Mouse (Mus musculus) megakaryocyte, embryonic 14.5 days (primary cell): ENCODE results near the gene Tshz2. TPM values are rescaled to one million over a fixed set of nuclear protein-coding genes. Genes with fewer than 3 reads are reported as not detected.

Experiments used
- H3K27me3 ChIP-seq: replicated peaks from 2 replicates; pipeline ENCODE3; 2012; ENCODE audit warnings: inconsistent platforms
- H3K36me3 ChIP-seq: replicated peaks from 2 replicates; pipeline ENCODE3; 2012; ENCODE audit warnings: low read length, inconsistent platforms, mixed read lengths
- H3K4me1 ChIP-seq: 2 replicates; pipeline ENCODE4 v1.6.1; 2012; ENCODE audit warnings: inconsistent platforms
- H3K4me3 ChIP-seq: replicated peaks from 2 replicates; pipeline ENCODE3; 2012; ENCODE audit warnings: moderate library complexity, mild to moderate bottlenecking, inconsistent platforms
- H3K9me3 ChIP-seq: 2 replicates; pipeline ENCODE4 v1.6.1; 2012; ENCODE audit warnings: inconsistent platforms
- FLI1 ChIP-seq: IDR thresholded peaks from 2 replicates; pipeline ENCODE4 v1.6.1; 2012; ENCODE audit warnings: low read length, inconsistent platforms, mixed read lengths
- GATA1 ChIP-seq: IDR thresholded peaks from 3 replicates; pipeline ENCODE4 v1.6.1; 2012; ENCODE audit warnings: mixed read lengths, low read length, inconsistent platforms, borderline replicate concordance
- polyA plus RNA-seq: library from polyadenylated mRNA; stranded (reverse); fragments of >175 nt; gene quantifications from 2 replicates; pipeline ENCODE4 v1.2.3, GENCODE M21; 2012; ENCODE audit warnings: low replicate concordance; ENCODE audit not compliant: insufficient read depth

Tshz2 gene
- polyA plus RNA-seq, 1 experiment, result not detected

DNA sequence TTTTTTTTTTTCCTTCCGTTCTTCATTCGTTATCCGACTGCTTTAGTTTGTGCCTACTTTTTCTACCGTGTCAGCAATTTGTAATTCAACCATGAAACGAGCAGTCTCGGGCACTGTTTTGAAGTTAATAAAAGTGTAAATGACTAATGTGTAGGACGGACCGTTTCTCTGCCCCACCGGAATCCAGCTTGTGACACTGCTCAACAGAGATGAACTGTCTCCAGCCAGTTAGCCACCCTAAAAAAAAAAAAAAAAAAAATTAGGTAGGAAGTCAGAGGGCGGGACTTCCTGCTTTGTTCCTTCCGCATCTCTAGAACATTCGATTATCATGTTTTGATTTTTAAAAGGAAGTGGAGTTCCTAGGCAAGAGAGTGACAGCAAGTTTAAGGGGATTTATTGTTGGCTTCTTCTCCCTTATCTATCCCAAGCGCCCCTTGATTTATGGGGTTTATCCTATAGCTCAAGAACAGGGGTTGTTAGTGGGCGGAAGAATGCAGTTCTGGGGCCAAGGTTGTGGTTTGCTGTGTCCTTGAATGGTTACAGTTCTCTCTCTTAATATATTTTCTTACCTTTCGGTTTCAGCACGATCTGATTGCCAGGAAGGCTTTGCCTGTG lies 116.6 kb downstream of the Tshz2 start:
- no peaks in the 10 kb centered on the region for H3K4me1 ChIP-seq
- no peak overlapping the region for H3K4me3 ChIP-seq
- TF ChIP-seq FLI1 (no peak), GATA1 (no peak)
- H3K27me3 ChIP-seq, result no peaks in the 10 kb centered on the region
- H3K9me3 ChIP-seq, result peaks cover 65% of the 10 kb centered on the region
- H3K36me3 ChIP-seq, result no peaks in the 10 kb centered on the region

DNA sequence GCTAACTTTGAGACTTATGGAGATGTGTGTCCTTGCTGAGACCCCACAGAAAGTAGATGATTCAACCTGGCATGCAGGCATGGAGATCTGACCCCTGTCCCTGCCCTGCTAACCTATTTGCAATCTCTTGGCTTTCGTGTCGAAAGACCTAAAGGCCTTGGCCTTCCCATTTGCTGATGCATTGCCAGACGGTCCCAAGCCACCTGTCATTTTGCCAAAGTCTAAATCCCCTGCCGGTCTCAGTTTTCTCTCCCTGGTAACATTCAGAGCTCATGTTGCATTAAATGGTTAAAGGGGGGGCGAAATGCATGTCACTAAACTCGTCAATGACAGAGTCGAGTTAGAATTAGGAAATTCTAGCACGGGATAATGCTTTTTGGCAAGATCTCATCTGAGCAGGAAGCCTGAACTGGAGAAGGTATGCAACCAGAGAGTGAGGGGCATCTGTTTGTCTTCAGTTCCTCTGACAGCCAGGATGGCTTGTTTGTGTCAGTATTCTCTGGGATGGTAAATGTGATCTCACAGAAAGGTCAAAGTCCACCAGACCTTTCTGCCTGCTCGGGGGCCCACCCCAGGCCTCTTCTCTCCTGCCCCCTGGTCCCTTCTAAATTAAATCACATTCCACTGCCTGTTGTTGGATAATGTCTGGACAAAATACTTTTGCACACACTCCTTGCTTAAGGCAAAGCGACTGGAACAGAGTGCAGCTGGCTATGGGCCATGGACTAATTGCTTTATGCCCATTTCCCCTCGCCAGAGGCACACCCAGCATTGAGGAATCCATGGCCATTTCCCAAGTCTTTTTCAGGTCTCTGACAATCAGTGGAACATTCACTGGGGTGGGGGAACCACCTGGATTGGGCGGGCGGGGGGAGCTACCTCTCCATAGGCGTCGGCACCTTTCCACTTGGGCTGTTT lies 118.0 kb downstream of the Tshz2 start:
- no peaks in the 10 kb centered on the region for H3K4me1 ChIP-seq
- peaks cover 68% of the 10 kb centered on the region for H3K9me3 ChIP-seq
- no peak for TF ChIP-seq FLI1
- no peak for TF ChIP-seq GATA1
- no peak overlapping the region for H3K4me3 ChIP-seq
- H3K36me3 ChIP-seq, result no peaks in the 10 kb centered on the region
- no peaks in the 10 kb centered on the region for H3K27me3 ChIP-seq

DNA sequence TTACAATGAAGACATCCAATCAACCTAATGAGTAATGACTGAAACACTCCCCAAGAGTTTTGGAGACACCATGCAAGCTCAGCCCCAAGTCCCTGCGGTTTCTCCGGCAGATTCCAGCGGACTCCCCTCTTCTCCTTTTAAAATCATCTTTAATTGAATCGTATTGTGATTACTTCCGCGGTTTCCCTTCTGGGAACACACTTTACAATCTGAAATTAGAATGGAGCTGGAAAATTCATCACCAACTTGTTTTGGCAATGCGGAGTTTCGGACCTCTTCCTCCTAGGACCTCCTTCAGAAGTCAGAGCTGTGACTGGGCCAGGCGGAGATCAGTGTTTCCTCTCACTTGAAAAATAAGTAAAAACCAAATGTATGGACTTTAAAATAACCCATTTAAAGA lies 119.3 kb downstream of the Tshz2 start:
- TF ChIP-seq GATA1 (no peak), FLI1 (no peak)
- Histone ChIP-seq H3K4me1 (no peaks in the 10 kb centered on the region), H3K27me3 (no peaks in the 10 kb centered on the region), H3K36me3 (no peaks in the 10 kb centered on the region), H3K4me3 (no peak overlapping the region), H3K9me3 (peaks cover 62% of the 10 kb centered on the region)

DNA sequence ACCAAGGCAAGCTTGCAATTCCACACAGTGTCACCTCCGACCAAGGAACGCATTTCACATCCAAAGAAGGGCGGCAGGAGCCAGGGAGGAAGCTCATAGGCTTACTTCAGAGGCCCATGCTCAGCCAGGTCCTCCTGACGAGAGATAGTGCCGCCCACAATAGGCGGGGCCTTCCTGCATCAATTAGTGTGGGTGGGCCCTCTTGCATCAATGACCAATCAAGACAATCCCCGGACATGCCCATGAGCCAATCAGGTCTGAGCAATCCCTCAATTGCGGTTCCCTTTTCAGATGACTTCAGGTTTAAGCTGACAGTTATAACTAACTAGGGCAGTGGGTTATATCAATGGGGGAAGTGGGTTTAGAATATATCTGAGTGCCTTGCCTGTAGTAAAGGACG lies 120.6 kb downstream of the Tshz2 start:
- H3K36me3 ChIP-seq, result no peaks in the 10 kb centered on the region
- H3K4me3 ChIP-seq, result no peak overlapping the region
- no peaks in the 10 kb centered on the region for H3K4me1 ChIP-seq
- no peaks in the 10 kb centered on the region for H3K27me3 ChIP-seq
- peaks cover 60% of the 10 kb centered on the region for H3K9me3 ChIP-seq
- TF ChIP-seq FLI1, result no peak
- TF ChIP-seq GATA1, result no peak

DNA sequence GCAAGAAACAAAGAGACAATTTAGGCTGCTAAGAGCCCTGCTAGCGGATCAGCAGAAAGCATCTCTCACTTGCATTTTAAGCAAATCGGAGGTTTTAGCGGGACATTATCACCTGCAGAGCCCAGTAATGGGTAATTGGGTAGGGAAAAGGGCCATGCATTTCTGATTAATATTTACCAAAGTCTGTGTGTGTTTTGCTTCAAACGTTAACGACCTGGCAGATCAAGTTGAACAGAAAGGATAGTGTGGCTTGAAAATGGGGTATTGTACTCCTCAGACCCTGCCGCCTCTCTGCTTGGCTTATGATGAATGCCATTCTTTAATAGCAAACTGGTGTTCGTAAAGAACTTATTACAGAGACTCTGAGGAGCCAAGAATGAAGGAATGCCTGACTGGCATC lies 122.3 kb downstream of the Tshz2 start:
- Histone ChIP-seq H3K27me3 (no peaks in the 10 kb centered on the region), H3K4me1 (no peaks in the 10 kb centered on the region), H3K9me3 (peaks cover 70% of the 10 kb centered on the region), H3K4me3 (no peak overlapping the region), H3K36me3 (no peaks in the 10 kb centered on the region)
- TF ChIP-seq GATA1 (no peak), FLI1 (no peak)

DNA sequence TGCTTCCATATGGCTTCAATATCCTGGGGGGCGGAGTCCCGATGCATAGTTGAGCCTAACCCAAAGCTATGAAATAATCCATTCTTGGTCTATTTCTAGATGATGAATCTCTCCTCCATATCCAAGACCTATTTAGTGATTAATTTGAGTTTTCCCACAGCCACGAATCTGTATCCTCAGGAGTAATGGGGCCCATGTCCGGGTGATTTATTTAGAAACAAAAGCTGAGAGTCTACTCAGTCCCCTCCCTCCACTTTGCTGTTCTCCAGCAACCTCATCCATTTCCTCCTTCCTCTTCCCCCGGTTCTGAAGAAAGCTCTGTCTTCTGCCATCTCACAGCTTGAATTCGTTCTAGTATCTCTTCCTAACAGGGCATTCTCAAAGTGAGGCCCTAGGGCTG lies 125.3 kb downstream of the Tshz2 start:
- Histone ChIP-seq H3K9me3 (peaks cover 75% of the 10 kb centered on the region), H3K4me1 (no peaks in the 10 kb centered on the region), H3K4me3 (no peak overlapping the region), H3K27me3 (no peaks in the 10 kb centered on the region), H3K36me3 (no peaks in the 10 kb centered on the region)
- TF ChIP-seq FLI1 (no peak), GATA1 (no peak)

DNA sequence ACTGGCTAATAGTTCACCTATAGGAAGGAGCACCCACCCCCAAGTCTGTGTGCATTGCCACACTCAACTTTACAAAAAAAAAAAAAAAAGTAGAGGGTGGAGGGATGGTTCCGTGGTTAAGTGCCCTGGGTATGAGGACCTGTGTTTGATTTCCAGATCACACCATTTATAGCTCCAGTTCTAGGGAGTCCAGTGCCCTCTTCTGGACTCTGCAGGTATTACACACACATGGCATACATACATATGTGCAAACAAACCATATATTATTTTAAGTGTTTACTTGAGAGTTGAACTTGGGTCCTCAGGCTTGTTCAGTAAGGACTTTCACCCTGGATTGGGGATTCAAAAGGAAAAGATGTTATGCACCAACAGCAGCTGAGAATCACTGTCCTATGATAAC lies 127.3 kb downstream of the Tshz2 start:
- H3K9me3 ChIP-seq, result peaks cover 69% of the 10 kb centered on the region
- H3K4me1 ChIP-seq, result no peaks in the 10 kb centered on the region
- no peaks in the 10 kb centered on the region for H3K36me3 ChIP-seq
- H3K27me3 ChIP-seq, result no peaks in the 10 kb centered on the region
- TF ChIP-seq GATA1 (no peak), FLI1 (no peak)
- no peak overlapping the region for H3K4me3 ChIP-seq

DNA sequence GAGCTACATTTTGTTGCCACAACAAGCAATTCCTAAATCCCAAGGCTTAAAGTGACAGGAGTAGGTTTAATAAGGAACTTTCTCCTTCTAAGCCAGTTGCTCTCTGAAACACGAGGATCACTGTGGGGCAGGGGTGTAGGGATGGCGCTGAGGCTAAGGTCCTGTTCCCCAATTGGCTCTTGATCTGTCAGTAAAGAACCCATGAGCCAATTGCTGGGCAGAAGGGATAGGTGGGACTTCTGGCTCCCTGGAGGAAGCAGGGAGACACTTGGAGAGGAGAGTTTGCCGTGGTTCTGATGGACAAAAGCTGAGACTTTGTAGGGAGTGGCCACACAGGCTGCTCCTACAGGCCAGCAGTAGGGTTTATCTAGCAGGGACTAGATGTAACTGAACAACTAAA lies 128.9 kb downstream of the Tshz2 start:
- H3K4me3 ChIP-seq, result no peak overlapping the region
- no peaks in the 10 kb centered on the region for H3K4me1 ChIP-seq
- no peak for TF ChIP-seq FLI1
- no peak for TF ChIP-seq GATA1
- no peaks in the 10 kb centered on the region for H3K27me3 ChIP-seq
- no peaks in the 10 kb centered on the region for H3K36me3 ChIP-seq
- peaks cover 67% of the 10 kb centered on the region for H3K9me3 ChIP-seq

DNA sequence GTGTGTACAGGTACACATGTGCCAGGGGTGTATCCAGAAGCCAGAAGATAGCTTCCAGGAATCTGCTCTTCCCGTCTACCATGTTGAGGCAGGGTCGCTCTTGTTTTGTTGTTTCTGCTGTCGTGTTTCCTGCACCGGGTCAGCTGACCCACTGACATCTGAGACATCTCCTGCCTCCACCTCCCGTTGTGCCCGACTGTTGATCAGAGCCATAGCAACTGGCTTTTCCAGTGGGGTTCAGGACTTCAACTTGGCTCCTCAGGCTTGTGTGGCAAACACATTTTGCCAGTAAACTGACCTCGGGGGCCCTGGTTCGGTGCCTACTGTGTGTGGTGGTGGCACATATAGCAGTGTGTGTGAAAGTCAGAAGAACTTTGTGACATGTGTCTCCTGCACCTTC lies 129.5 kb downstream of the Tshz2 start:
- Histone ChIP-seq H3K9me3 (peaks cover 67% of the 10 kb centered on the region), H3K4me3 (no peak overlapping the region), H3K36me3 (no peaks in the 10 kb centered on the region), H3K27me3 (no peaks in the 10 kb centered on the region), H3K4me1 (no peaks in the 10 kb centered on the region)
- TF ChIP-seq FLI1 (no peak), GATA1 (no peak)

DNA sequence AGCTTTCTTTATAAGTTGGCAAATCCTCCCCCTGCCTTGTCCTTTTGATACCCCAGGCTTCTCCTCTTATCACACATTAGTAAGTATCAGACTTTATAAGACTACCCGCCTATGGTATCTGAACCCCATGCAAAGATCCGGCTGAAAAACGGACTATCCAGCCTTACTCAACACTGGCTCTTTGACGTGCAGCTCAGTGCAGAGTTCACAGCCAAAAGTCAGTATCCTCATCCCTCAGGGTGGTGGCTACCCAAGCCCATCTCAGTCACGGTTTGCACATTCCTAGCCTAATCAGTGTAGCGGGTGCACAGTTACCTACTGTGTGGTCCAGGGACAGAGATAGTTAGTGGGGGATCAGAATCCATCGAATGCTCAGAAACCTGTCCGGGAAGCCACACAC lies 130.9 kb downstream of the Tshz2 start:
- Histone ChIP-seq H3K9me3 (peaks cover 57% of the 10 kb centered on the region), H3K27me3 (no peaks in the 10 kb centered on the region), H3K4me1 (no peaks in the 10 kb centered on the region), H3K4me3 (peak overlapping the region; percentile 4), H3K36me3 (no peaks in the 10 kb centered on the region)
- no peak for TF ChIP-seq GATA1
- no peak for TF ChIP-seq FLI1
